ENCODE assay signal across 8 mouse cellular contexts in genomic region chr12:3892240-3893059, GRCm38 (mm10).
DNase-seq lines count a peak whose midpoint lies in the region; ATAC-seq and TF ChIP-seq lines count a peak whose summit lies in the region.

No protein-coding gene starts in this region.

- peak overlapping the region; percentile 96 for H3K4me2 ChIP-seq in lung, postnatal 0 days (replicated peaks; ENCODE audit: low read depth, low read length)

- H3K4me1 ChIP-seq in lung, postnatal 0 days (ENCODE audit: insufficient read depth, low read depth, low read length): peaks cover 16% of the 10 kb centered on the region
- H3K4me1 ChIP-seq in embryonic fibroblast, embryonic 13.5 days (ENCODE audit: control insufficient read depth, insufficient read depth, low read length): peaks cover 7% of the 10 kb centered on the region
- H3K4me1 ChIP-seq in limb, embryonic 10.5 days: peaks cover 74% of the 10 kb centered on the region

- ATAC-seq in lung, postnatal 0 days: no peak
- no peak for ATAC-seq in cerebellum, adult (ENCODE audit: insufficient number of reproducible peaks, low FRiP score, low TSS enrichment)

- no peak for TF ChIP-seq POLR2A in embryonic fibroblast, embryonic 13.5 days (IDR thresholded peaks at IDR 0.05; ENCODE audit: low read depth, low read length)

- no peaks in the 10 kb centered on the region for H3K27me3 ChIP-seq in lung, postnatal 0 days (replicated peaks; ENCODE audit: insufficient read depth, low read length)
- no peaks in the 10 kb centered on the region for H3K27me3 ChIP-seq in limb, embryonic 10.5 days (ENCODE audit: low read depth, poor library complexity, severe bottlenecking)

- H3K36me3 ChIP-seq in lung, postnatal 0 days (ENCODE audit: insufficient read depth, low read length): peaks cover 13% of the 10 kb centered on the region
- H3K36me3 ChIP-seq in limb, embryonic 10.5 days: peaks cover 38% of the 10 kb centered on the region

- TF ChIP-seq EP300 in lung, postnatal 0 days (IDR thresholded peaks at IDR 0.05): no peak

- H3K9me3 ChIP-seq in lung, postnatal 0 days (ENCODE audit: low read length): no peaks in the 10 kb centered on the region
- no peaks in the 10 kb centered on the region for H3K9me3 ChIP-seq in limb, embryonic 10.5 days (replicated peaks)

- 12% methylated on average over 15 of the region's 15 CpGs for WGBS in lung, postnatal 0 days
- 5% methylated on average over 15 of the region's 15 CpGs for WGBS in limb, embryonic 10.5 days

- peak overlapping the region; percentile 66; the same call in 1 of the 2 replicates for H3K27ac ChIP-seq in lung, postnatal 0 days (ENCODE audit: low read length)
- no peak overlapping the region for H3K27ac ChIP-seq in embryonic fibroblast, embryonic 13.5 days (ENCODE audit: insufficient read depth, low read length)
- peak overlapping the region; percentile 95 for H3K27ac ChIP-seq in limb, embryonic 10.5 days

- H3K4me3 ChIP-seq in lung, postnatal 0 days (ENCODE audit: low read depth, low read length): 0 out of 2 replicates have a peak overlapping the region, but pooled peaks have one; percentile 4
- peak overlapping the region; percentile 7; the same call in 1 of the 2 replicates for H3K4me3 ChIP-seq in embryonic fibroblast, embryonic 13.5 days (ENCODE audit: insufficient read depth, low read length)
- H3K4me3 ChIP-seq in limb, embryonic 10.5 days: peak overlapping the region; percentile 57

- H3K9ac ChIP-seq in lung, postnatal 0 days (replicated peaks; ENCODE audit: low read depth): no peak overlapping the region

- DNase-seq in lung, postnatal 0 days (ENCODE audit: low spot score): no peak
- DNase-seq in lung, postnatal 14 days: no peak
- peak; percentile 73 for DNase-seq in limb, embryonic 10.5 days (ENCODE audit: low spot score)
- DNase-seq in naive thymus-derived CD4-positive, alpha-beta T cell, adult 2 months (ENCODE audit: low read depth): peak; percentile 15
- no peak for DNase-seq in adrenal gland, postnatal 14 days
- DNase-seq in urinary bladder, postnatal 4 days (ENCODE audit: low spot score in 2 of 2): no peak

- TF ChIP-seq CTCF in lung, postnatal 0 days (IDR thresholded peaks at IDR 0.05): no peak
- no peak for TF ChIP-seq CTCF in embryonic fibroblast, embryonic 13.5 days (IDR thresholded peaks at IDR 0.05; ENCODE audit: borderline replicate concordance, insufficient read depth, low read length)

Comparison
In these comparisons a context has a peak if more than half of its experiments do, and no peak if none do; other contexts are left out.
1. DNase-seq: peak in limb, embryonic 10.5 days (single experiment) and naive thymus-derived CD4-positive, alpha-beta T cell, adult 2 months (single experiment); none in lung, postnatal 0 days (single experiment), lung, postnatal 14 days (single experiment), adrenal gland, postnatal 14 days (single experiment) and urinary bladder, postnatal 4 days (0 of 2).
2. H3K4me3 ChIP-seq: peak in every context shown above with its lines; median percentile 57 in limb, embryonic 10.5 days; 7 in embryonic fibroblast, embryonic 13.5 days; 4 in lung, postnatal 0 days.